Mouse (Mus musculus): Measurements from ENCODE around the gene Zkscan14. TPM values are rescaled to one million over a fixed set of nuclear protein-coding genes. Genes with fewer than 3 reads are reported as not detected.

Zkscan14 gene
- total and polyA plus RNA-seq, 3 experiments: 6.7 to 7.5 TPM; not detected in 1

GRCm38 (mm10) chr5:145147748-145148147, 53.9 kb downstream of the Zkscan14 start:
- peaks cover 4 to 6% of the 10 kb centered on the region in 2 experiments; a peak in 3 of 4 replicates for H3K4me1 ChIP-seq (ENCODE audit: control insufficient read depth in 1 of 2, insufficient read depth in 2 of 2, low read length in 2 of 2)
- no peak overlapping the region for H3K4me3 ChIP-seq (ENCODE audit: control insufficient read depth in 1 of 2, insufficient read depth in 1 of 2, low read depth in 2 of 2, low read length in 2 of 2)
- no peak for TF ChIP-seq MYC (IDR thresholded peaks at IDR 0.05; ENCODE audit: low read depth, low read length)
- no peak for TF ChIP-seq ZKSCAN1 (IDR thresholded peaks at IDR 0.05; ENCODE audit: low read depth, low read length)
- TF ChIP-seq EP300 (IDR thresholded peaks at IDR 0.05; ENCODE audit: low read depth in 1 of 2, low read length in 2 of 2): no peak
- TF ChIP-seq POLR2A (IDR thresholded peaks at IDR 0.05; ENCODE audit: control insufficient read depth in 1 of 2, insufficient read depth in 1 of 2, low read depth in 1 of 2, low read length in 2 of 2, poor library complexity in 1 of 2): no peak
- no peak for TF ChIP-seq SIN3A (IDR thresholded peaks at IDR 0.05; ENCODE audit: low read length)
- no peak for TF ChIP-seq MEF2A (IDR thresholded peaks at IDR 0.05; ENCODE audit: extremely low read depth, insufficient replicate concordance, low read depth, low read length, poor library complexity, severe bottlenecking)
- no peak for TF ChIP-seq MAZ (IDR thresholded peaks at IDR 0.05; ENCODE audit: low read depth, low read length)
- TF ChIP-seq TAL1 (IDR thresholded peaks at IDR 0.05; ENCODE audit: low read length): no peak
- no peak for TF ChIP-seq ZMIZ1 (IDR thresholded peaks at IDR 0.05; ENCODE audit: low read depth, low read length)
- TF ChIP-seq TCF12 (IDR thresholded peaks at IDR 0.05; ENCODE audit: low read depth, low read length): no peak
- no peak for TF ChIP-seq ZC3H11A (IDR thresholded peaks at IDR 0.05; ENCODE audit: low read depth, low read length)
- no peak for TF ChIP-seq RAD21 (IDR thresholded peaks at IDR 0.05; ENCODE audit: low read depth, low read length)
- H3K27me3 ChIP-seq (ENCODE audit: control insufficient read depth in 1 of 2, insufficient read depth in 2 of 2, low read length in 2 of 2): no peaks in the 10 kb centered on the region
- DNase-seq (ENCODE audit: low read depth, low spot score): no peak
- no peak overlapping the region for H3K9ac ChIP-seq (ENCODE audit: control insufficient read depth, low read depth, low read length, poor library complexity, severe bottlenecking)
- H3K79me2 ChIP-seq (ENCODE audit: control insufficient read depth, insufficient read depth, low read length, poor library complexity): no peaks in the 10 kb centered on the region
- no peak overlapping the region for H3K27ac ChIP-seq (ENCODE audit: control insufficient read depth, low read depth, low read length)
- peaks cover 6 to 24% of the 10 kb centered on the region in 2 experiments for H3K36me3 ChIP-seq (ENCODE audit: control insufficient read depth in 1 of 2, insufficient read depth in 2 of 2, low read length in 2 of 2)
- no peaks in the 10 kb centered on the region for H3K9me3 ChIP-seq (replicated peaks; ENCODE audit: insufficient read depth, low read length)

Other genes starting within 250 kb of the Zkscan14 start
- gene Smurf1, start 236.0 kb downstream of the Zkscan14 start, total RNA-seq (2012; rRNA removed): 3.9 and 4.0 TPM in 2 replicates
- 10 to 100 TPM in 1 of 2 experiments, not detected in 1; 10.6 TPM for gene Smurf1, start 236.0 kb downstream of the Zkscan14 start, polyA plus RNA-seq (2012; ENCODE audit: insufficient read depth in 1 of 2, insufficient read length in 2 of 2, low read depth in 1 of 2, low replicate concordance in 2 of 2, missing spikeins in 1 of 2)
- gene Gm4871, start 169.1 kb downstream of the Zkscan14 start, total RNA-seq (2012; rRNA removed): not detected in 2 replicates
- not detected for gene Gm4871, start 169.1 kb downstream of the Zkscan14 start, polyA plus RNA-seq (2012; ENCODE audit: insufficient read depth in 1 of 2, insufficient read length in 2 of 2, low read depth in 1 of 2, low replicate concordance in 2 of 2, missing spikeins in 1 of 2)
- not detected in 2 replicates for gene 1700018F24Rik, start 158.9 kb downstream of the Zkscan14 start, total RNA-seq (2012; rRNA removed)
- not detected for gene 1700018F24Rik, start 158.9 kb downstream of the Zkscan14 start, polyA plus RNA-seq (2012; ENCODE audit: insufficient read depth in 1 of 2, insufficient read length in 2 of 2, low read depth in 1 of 2, low replicate concordance in 2 of 2, missing spikeins in 1 of 2)
- 85.8 and 96.9 TPM in 2 replicates for gene Arpc1a, start 118.0 kb downstream of the Zkscan14 start, total RNA-seq (2012; rRNA removed)
- gene Arpc1a, start 118.0 kb downstream of the Zkscan14 start, polyA plus RNA-seq (2012; ENCODE audit: insufficient read depth in 1 of 2, insufficient read length in 2 of 2, low read depth in 1 of 2, low replicate concordance in 2 of 2, missing spikeins in 1 of 2): 100 to 1,000 TPM; 187 to 306 TPM
- gene Kpna7, start 117.8 kb downstream of the Zkscan14 start, total RNA-seq (2012; rRNA removed): 0.35 and 2.5 TPM in 2 replicates
- 1 to 10 TPM in 1 of 2 experiments, not detected in 1; 2.2 TPM for gene Kpna7, start 117.8 kb downstream of the Zkscan14 start, polyA plus RNA-seq (2012; ENCODE audit: insufficient read depth in 1 of 2, insufficient read length in 2 of 2, low read depth in 1 of 2, low replicate concordance in 2 of 2, missing spikeins in 1 of 2)
- 432 and 582 TPM in 2 replicates for gene Arpc1b, start 87.7 kb downstream of the Zkscan14 start, total RNA-seq (2012; rRNA removed)
- gene Arpc1b, start 87.7 kb downstream of the Zkscan14 start, polyA plus RNA-seq (2012; ENCODE audit: insufficient read depth in 1 of 2, insufficient read length in 2 of 2, low read depth in 1 of 2, low replicate concordance in 2 of 2, missing spikeins in 1 of 2): 100 to 1,000 TPM; 143 to 708 TPM
- 104 and 106 TPM in 2 replicates for gene Pdap1, start 61.6 kb downstream of the Zkscan14 start, total RNA-seq (2012; rRNA removed)
- 100 to 1,000 TPM in 1 of 2 experiments, not detected in 1; 301 TPM for gene Pdap1, start 61.6 kb downstream of the Zkscan14 start, polyA plus RNA-seq (2012; ENCODE audit: insufficient read depth in 1 of 2, insufficient read length in 2 of 2, low read depth in 1 of 2, low replicate concordance in 2 of 2, missing spikeins in 1 of 2)
- gene Bud31, start 61.5 kb downstream of the Zkscan14 start, total RNA-seq (2012; rRNA removed): 203 and 207 TPM in 2 replicates
- gene Bud31, start 61.5 kb downstream of the Zkscan14 start, polyA plus RNA-seq (2012; ENCODE audit: insufficient read depth in 1 of 2, insufficient read length in 2 of 2, low read depth in 1 of 2, low replicate concordance in 2 of 2, missing spikeins in 1 of 2): 100 to 1,000 TPM in 1 of 2 experiments, not detected in 1; 193 TPM
- 20.4 and 21.0 TPM in 2 replicates for gene Ptcd1, start 34.8 kb downstream of the Zkscan14 start, total RNA-seq (2012; rRNA removed)
- gene Ptcd1, start 34.8 kb downstream of the Zkscan14 start, polyA plus RNA-seq (2012; ENCODE audit: insufficient read depth in 1 of 2, insufficient read length in 2 of 2, low read depth in 1 of 2, low replicate concordance in 2 of 2, missing spikeins in 1 of 2): 10 to 100 TPM in 1 of 2 experiments, not detected in 1; 22.3 TPM
- 72.0 and 75.3 TPM in 2 replicates for gene Cpsf4, start 34.7 kb downstream of the Zkscan14 start, total RNA-seq (2012; rRNA removed)
- gene Cpsf4, start 34.7 kb downstream of the Zkscan14 start, polyA plus RNA-seq (2012; ENCODE audit: insufficient read depth in 1 of 2, insufficient read length in 2 of 2, low read depth in 1 of 2, low replicate concordance in 2 of 2, missing spikeins in 1 of 2): 10 to 100 TPM in 1 of 2 experiments, not detected in 1; 88.2 TPM
- gene Atp5j2, start 9.8 kb downstream of the Zkscan14 start, total RNA-seq (2012; rRNA removed): 493 and 517 TPM in 2 replicates
- 100 to 1,000 TPM; 543 to 733 TPM for gene Atp5j2, start 9.8 kb downstream of the Zkscan14 start, polyA plus RNA-seq (2012; ENCODE audit: insufficient read depth in 1 of 2, insufficient read length in 2 of 2, low read depth in 1 of 2, low replicate concordance in 2 of 2, missing spikeins in 1 of 2)
- 7.8 and 8.7 TPM in 2 replicates for gene Zkscan5, start 2.7 kb upstream of the Zkscan14 start, total RNA-seq (2012; rRNA removed)
- 1 to 10 TPM in 1 of 2 experiments, not detected in 1; 9.8 TPM for gene Zkscan5, start 2.7 kb upstream of the Zkscan14 start, polyA plus RNA-seq (2012; ENCODE audit: insufficient read depth in 1 of 2, insufficient read length in 2 of 2, low read depth in 1 of 2, low replicate concordance in 2 of 2, missing spikeins in 1 of 2)
- 26.9 and 30.3 TPM in 2 replicates for gene Zfp655, start 29.8 kb upstream of the Zkscan14 start, total RNA-seq (2012; rRNA removed)
- 10 to 100 TPM; 25.2 to 35.3 TPM for gene Zfp655, start 29.8 kb upstream of the Zkscan14 start, polyA plus RNA-seq (2012; ENCODE audit: insufficient read depth in 1 of 2, insufficient read length in 2 of 2, low read depth in 1 of 2, low replicate concordance in 2 of 2, missing spikeins in 1 of 2)
- 13.9 and 15.1 TPM in 2 replicates for gene Zscan25, start 78.6 kb upstream of the Zkscan14 start, total RNA-seq (2012; rRNA removed)
- gene Zscan25, start 78.6 kb upstream of the Zkscan14 start, polyA plus RNA-seq (2012; ENCODE audit: insufficient read depth in 1 of 2, insufficient read length in 2 of 2, low read depth in 1 of 2, low replicate concordance in 2 of 2, missing spikeins in 1 of 2): 10 to 100 TPM in 1 of 2 experiments, not detected in 1; 26.5 TPM
- not detected in 2 replicates for gene Cyp3a57, start 143.4 kb upstream of the Zkscan14 start, total RNA-seq (2012; rRNA removed)
- gene Cyp3a57, start 143.4 kb upstream of the Zkscan14 start, polyA plus RNA-seq (2012; ENCODE audit: insufficient read depth in 1 of 2, insufficient read length in 2 of 2, low read depth in 1 of 2, low replicate concordance in 2 of 2, missing spikeins in 1 of 2): not detected

Data from MEL (cell line).